Mouse (Mus musculus) brain, adult 10 weeks (tissue): ENCODE data around the gene Zfp9. TPM values are rescaled to one million over a fixed set of nuclear protein-coding genes. Genes with fewer than 3 reads are reported as not detected.

Experiments
- polyA plus RNA-seq: library from polyadenylated mRNA; stranded (reverse); fragments of 350-450 nt; fragmentation: Illumina TruSeq; extraction: RNeasy Lipid Tissue Mini Kit (QIAGEN cat#74804); gene quantifications from one replicate; pipeline ENCODE4 v1.2.3, GENCODE M21; 2015; ENCODE audit warnings: low read depth, low replicate concordance

The Zfp9 gene
- polyA plus RNA-seq = 16.2 TPM

GRCm38 (mm10) chr6:118478957-118479708, at the start of gene Zfp9:
Gene Zfp9 (minus strand): TSS chr6:118479320.

GRCm38 (mm10) chr6:118455042-118455631, 24.0 kb downstream of the Zfp9 start, which contains the start of gene Zfp248:
Gene Zfp248 (minus strand): TSS chr6:118455528.

GRCm38 (mm10) chr6:118419050-118419920, 59.8 kb downstream of the Zfp9 start, which contains the start of gene Bms1:
Gene Bms1 (minus strand): TSS chr6:118419474.

Other genes with a start within 250 kb of the Zfp9 start
- 18.8 TPM for gene Bms1, start 59.8 kb downstream of the Zfp9 start, polyA plus RNA-seq
- 11.1 TPM for gene Zfp248, start 23.8 kb downstream of the Zfp9 start, polyA plus RNA-seq
- 7.3 TPM for gene Ankrd26, start 82.9 kb upstream of the Zfp9 start, polyA plus RNA-seq